24 mouse cellular contexts compared by ENCODE assay signal in genomic region chr5:85671121-85671520, GRCm38 (mm10).
"Had no signal": no experiment of that assay in that cellular context is flagged by ENCODE, and none has a peak within 500 bp of the region (broad histone marks: within the 10 kb centered on the region; RNA-seq: fewer than 3 reads in every experiment).

No protein-coding gene starts in this region.

- H3K27ac ChIP-seq: heart, adult 2 months; heart, embryonic 13.5 days; heart, embryonic 15.5 days; hindbrain, embryonic 13.5 days; hindbrain, embryonic 15.5 days; hindbrain, postnatal 0 days; kidney, embryonic 15.5 days; kidney, postnatal 0 days; limb, embryonic 13.5 days; limb, embryonic 15.5 days; liver, embryonic 12.5 days had no signal

- DNase-seq: gastrocnemius, postnatal 14 days; gastrocnemius, postnatal 36 days; heart, adult 11 months; heart, adult 2 months; heart, postnatal 14 days; heart, postnatal 36 days; kidney, adult 11 months; kidney, adult 2 months; kidney, adult 9 months; kidney, postnatal 14 days; kidney, postnatal 36 days; layer of hippocampus, adult 9-11 months; layer of hippocampus, postnatal 36 days; left cerebral cortex, postnatal 4 days had no signal

- H3K4me3 ChIP-seq: heart, adult 2 months; heart, embryonic 13.5 days; heart, embryonic 15.5 days; hindbrain, embryonic 13.5 days; hindbrain, embryonic 15.5 days; kidney, embryonic 15.5 days; limb, embryonic 13.5 days; limb, embryonic 15.5 days; liver, embryonic 12.5 days had no signal
